In the genomic region with DNA sequence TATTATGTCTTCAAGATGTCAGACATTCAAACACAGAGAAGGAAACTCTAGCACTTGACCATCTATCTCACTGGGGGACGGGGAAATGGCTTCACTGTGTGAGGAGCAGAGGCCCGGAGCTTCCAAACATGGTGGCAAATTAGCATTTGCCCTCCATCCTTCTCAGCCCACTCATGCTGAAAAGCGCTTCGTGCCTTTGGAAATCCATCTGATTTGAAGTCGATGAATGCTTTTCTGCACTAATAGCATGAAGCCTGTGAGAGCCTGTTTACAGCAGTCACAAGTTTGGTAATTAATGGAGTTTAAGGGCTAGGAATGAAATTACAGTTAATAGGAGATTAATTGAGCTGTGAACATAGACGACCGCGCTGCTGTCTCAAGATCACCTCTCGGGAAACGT, we compare ENCODE assay signal across 27 mouse cellular contexts.
"Had no signal": no experiment of that assay in that cellular context is flagged by ENCODE, and none has a peak within 500 bp of the region (broad histone marks: within the 10 kb centered on the region; RNA-seq: fewer than 3 reads in every experiment).

No protein-coding gene starts in this region.

- H3K4me1 ChIP-seq: heart, embryonic 10.5 days; heart, embryonic 13.5 days; heart, embryonic 15.5 days; hindbrain, embryonic 10.5 days; intestine, embryonic 15.5 days; kidney, embryonic 15.5 days; liver, embryonic 13.5 days; liver, embryonic 15.5 days had no signal

- H3K9me3 ChIP-seq: heart, embryonic 10.5 days; heart, embryonic 13.5 days; heart, embryonic 15.5 days; hindbrain, embryonic 10.5 days; hindbrain, embryonic 12.5 days; intestine, embryonic 15.5 days; kidney, embryonic 15.5 days; limb, embryonic 13.5 days; limb, embryonic 15.5 days; liver, embryonic 13.5 days; liver, embryonic 15.5 days had no signal

- H3K27me3 ChIP-seq: heart, embryonic 13.5 days; heart, embryonic 15.5 days; hindbrain, embryonic 12.5 days; intestine, embryonic 15.5 days; kidney, embryonic 15.5 days; limb, embryonic 13.5 days; limb, embryonic 15.5 days; liver, embryonic 13.5 days; liver, embryonic 15.5 days had no signal

- H3K4me3 ChIP-seq: gastrocnemius, adult 2 months; heart, embryonic 10.5 days; heart, embryonic 13.5 days; heart, embryonic 15.5 days; hindbrain, embryonic 10.5 days; hindbrain, embryonic 12.5 days; intestine, embryonic 15.5 days; kidney, embryonic 15.5 days; layer of hippocampus, adult 2 months; left cerebral cortex, adult 2 months; limb, embryonic 13.5 days; limb, embryonic 15.5 days; liver, embryonic 13.5 days; liver, embryonic 15.5 days had no signal

- DNase-seq: gastrocnemius, adult 2 months; gastrocnemius, postnatal 10 days; gastrocnemius, postnatal 25 days; heart, adult 18-20 months; heart, postnatal 14 days; heart, postnatal 36 days; kidney, adult 18-20 months; kidney, adult 9 months; kidney, postnatal 25 days; liver, embryonic 13.5 days had no signal

- H3K4me2 ChIP-seq: heart, embryonic 13.5 days; heart, embryonic 15.5 days; hindbrain, embryonic 12.5 days; hindbrain, embryonic 14.5 days; intestine, embryonic 15.5 days; kidney, embryonic 15.5 days; limb, embryonic 13.5 days; limb, embryonic 15.5 days; liver, embryonic 13.5 days; liver, embryonic 15.5 days had no signal

- H3K27ac ChIP-seq: gastrocnemius, adult 2 months; heart, embryonic 10.5 days; heart, embryonic 13.5 days; heart, embryonic 15.5 days; hindbrain, embryonic 10.5 days; hindbrain, embryonic 12.5 days; hindbrain, embryonic 14.5 days; intestine, embryonic 15.5 days; kidney, embryonic 15.5 days; kidney, postnatal 0 days; layer of hippocampus, adult 2 months; left cerebral cortex, adult 2 months; limb, embryonic 13.5 days; limb, embryonic 15.5 days; liver, embryonic 13.5 days; liver, embryonic 15.5 days had no signal

- H3K9ac ChIP-seq: heart, embryonic 13.5 days; heart, embryonic 15.5 days; hindbrain, embryonic 12.5 days; hindbrain, embryonic 14.5 days; intestine, embryonic 15.5 days; kidney, embryonic 15.5 days; limb, embryonic 13.5 days; limb, embryonic 15.5 days; liver, embryonic 13.5 days; liver, embryonic 15.5 days had no signal

- H3K36me3 ChIP-seq: heart, embryonic 10.5 days; heart, embryonic 13.5 days; heart, embryonic 15.5 days; hindbrain, embryonic 10.5 days; hindbrain, embryonic 12.5 days; intestine, embryonic 15.5 days; kidney, embryonic 15.5 days; limb, embryonic 13.5 days; limb, embryonic 15.5 days; liver, embryonic 13.5 days; liver, embryonic 15.5 days had no signal

- ATAC-seq: hindbrain, embryonic 16.5 days; inflammation-experienced regulatory T-cells, adult 6 months; intestine, embryonic 15.5 days; intestine, postnatal 0 days had no signal
